Mouse (Mus musculus) stomach, embryonic 14.5 days (tissue): ENCODE data around the gene Zmat5. TPM values are rescaled to one million over a fixed set of nuclear protein-coding genes. Genes with fewer than 3 reads are reported as not detected.
A peak's percentile ranks its signal among the peaks of the same experiment; 100 is the strongest.

Experiments
- ATAC-seq: fragments of 200-750 bp; cut with Nextera tagmentation; 2 replicates; pipeline ENCODE4 v1.8.0; 2017; ENCODE audit warnings: low read depth, moderate TSS enrichment; ENCODE audit not compliant: insufficient number of reproducible peaks, insufficient read depth, low FRiP score
- H3K27ac ChIP-seq: fragments of 300-500 bp; sonication (generic); 2 replicates; pipeline ENCODE4 v1.5.1; 2014; ENCODE audit warnings: mild to moderate bottlenecking, low read length, moderate library complexity, mixed read lengths
- H3K27me3 ChIP-seq: fragments of 300-500 bp; sonication (generic); 2 replicates; pipeline ENCODE4 v1.6.1; 2014; ENCODE audit warnings: low read length, control low read depth, mixed read lengths; ENCODE audit not compliant: control insufficient read depth, insufficient read depth
- H3K36me3 ChIP-seq: fragments of 300-500 bp; sonication (generic); 2 replicates; pipeline ENCODE4 v1.6.1; 2014; ENCODE audit warnings: mild to moderate bottlenecking, control low read depth, low read length, moderate library complexity, mixed read lengths; ENCODE audit not compliant: control insufficient read depth, insufficient read depth
- H3K4me1 ChIP-seq: fragments of 300-500 bp; sonication (generic); 2 replicates; pipeline ENCODE4 v1.6.1; 2014; ENCODE audit warnings: low read length, control low read depth, mixed read lengths; ENCODE audit not compliant: control insufficient read depth, insufficient read depth
- H3K4me2 ChIP-seq: fragments of 300-500 bp; sonication (generic); replicated peaks from 2 replicates; pipeline ENCODE4 v1.6.1; 2014; ENCODE audit warnings: low read depth, low read length, control low read depth
- H3K4me3 ChIP-seq: fragments of 300-500 bp; sonication (generic); 2 replicates; pipeline ENCODE4 v1.5.1; 2014; ENCODE audit warnings: low read depth, low read length, control low read depth
- H3K9ac ChIP-seq: fragments of 300-500 bp; sonication (generic); replicated peaks from 2 replicates; pipeline ENCODE4 v1.6.1; 2014; ENCODE audit warnings: low read depth, mild to moderate bottlenecking, control low read depth, low read length, moderate library complexity, mixed read lengths
- H3K9me3 ChIP-seq: fragments of 300-500 bp; sonication (generic); 2 replicates; pipeline ENCODE4 v1.6.1; 2016; ENCODE audit warnings: low read depth, low read length, control low read depth; ENCODE audit not compliant: control insufficient read depth
- WGBS: fragments of 180-500 bp; shearing (Covaris S2); extraction: QIAGEN DNeasy Blood & Tissue Kit; methylation state at CpG from one replicate; pipeline ENCODE4 v1.1.7; 2014; 5-methylcytosine and 5-hydroxymethylcytosine counted together
- polyA plus RNA-seq: library from polyadenylated mRNA; unstranded; fragments of >200 nt; fragmentation: Nextera tagmentation; extraction: Ambion mirVana; gene quantifications from 2 replicates; pipeline ENCODE4 v1.2.1, GENCODE M21; 2014

Gene Zmat5
- polyA plus RNA-seq, result 67.3 and 68.4 TPM in 2 replicates

DNA sequence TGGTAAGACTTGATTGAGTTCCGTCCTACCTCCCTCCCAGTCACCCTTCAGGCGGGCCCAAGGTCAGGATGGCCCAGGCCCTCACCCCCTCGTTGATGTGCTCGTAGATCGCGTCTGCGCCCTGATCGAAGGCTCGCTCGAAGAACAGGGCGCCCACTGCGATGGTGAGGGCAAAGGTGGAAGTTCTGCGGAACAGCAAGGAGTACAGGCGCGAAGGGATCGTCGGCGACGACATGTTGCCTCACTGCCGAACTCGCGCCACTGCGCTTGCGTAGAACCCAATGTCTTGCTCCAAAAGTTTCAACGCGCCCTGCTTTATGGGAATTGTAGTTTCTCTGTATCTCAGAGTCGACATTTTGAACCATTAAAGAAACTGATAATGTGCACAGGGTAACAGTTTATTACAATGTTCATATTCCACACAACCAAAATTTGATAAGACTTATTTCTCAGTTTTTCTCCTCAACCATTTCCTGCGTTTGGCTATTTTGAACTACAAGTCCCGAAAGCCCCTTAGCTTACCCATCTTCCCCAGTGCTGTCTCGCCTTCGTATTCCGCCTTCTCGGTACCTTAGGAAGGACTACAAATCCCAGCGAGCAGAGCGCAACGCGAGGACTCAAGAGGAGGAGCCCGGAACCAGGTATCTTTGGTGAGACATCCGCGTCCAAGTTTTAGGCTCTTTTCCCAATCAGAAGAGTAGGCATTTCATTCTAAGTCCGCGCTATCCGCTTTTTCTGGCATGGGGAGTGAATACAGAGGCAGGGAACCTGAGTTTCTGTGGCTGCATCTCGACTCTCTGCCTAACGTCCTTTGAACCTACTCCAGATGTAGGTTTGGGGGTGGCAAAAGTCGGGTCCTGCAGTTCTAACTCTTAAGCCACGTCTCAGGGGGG, at the start of gene Zmat5, which contains the start of gene Uqcr10:
Gene Zmat5, plus strand, starts transcription at position 607 of the 893 bp plus-strand sequence.
Gene Uqcr10, minus strand, starts transcription at position 271 of the 893 bp plus-strand sequence.
- Histone ChIP-seq H3K4me1 (peaks cover 11% of the 10 kb centered on the region), H3K9ac (peak within 1 kb of the TSS; percentile 87), H3K27ac (peak within 1 kb of the TSS; percentile 45; the same call in 1 of the 2 replicates), H3K36me3 (peaks cover 18% of the 10 kb centered on the region), H3K9me3 (no peaks in the 10 kb centered on the region), H3K27me3 (no peaks in the 10 kb centered on the region), H3K4me3 (peak within 1 kb of the TSS; percentile 80), H3K4me2 (peak within 1 kb of the TSS; percentile 80)
- peak; percentile 97 for ATAC-seq
- WGBS, result under 1% methylated on average over 47 of the region's 47 CpGs

DNA sequence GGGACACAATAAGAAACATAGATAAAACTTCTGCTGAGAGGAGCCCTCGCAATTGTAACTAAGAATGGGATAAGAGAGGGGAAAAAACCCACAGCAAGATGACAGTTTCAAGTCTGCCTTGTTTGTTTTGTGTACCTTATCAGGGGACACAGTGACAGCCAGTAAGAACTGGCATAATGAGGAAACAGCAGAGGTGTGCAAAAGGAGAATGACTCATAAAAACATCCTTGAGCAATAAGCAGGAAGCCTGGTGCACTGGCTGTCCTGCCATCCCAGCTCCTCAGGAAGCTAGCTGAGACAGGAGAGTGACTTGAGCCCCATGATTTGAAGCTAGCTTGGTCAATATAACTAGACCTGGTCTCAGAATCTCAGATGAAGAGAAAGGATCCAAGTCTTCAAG, 44.7 kb upstream of the Zmat5 start:
- Histone ChIP-seq H3K4me2 (no peak overlapping the region), H3K27me3 (no peaks in the 10 kb centered on the region), H3K9me3 (no peaks in the 10 kb centered on the region), H3K36me3 (peaks cover 25% of the 10 kb centered on the region), H3K4me1 (no peaks in the 10 kb centered on the region), H3K4me3 (no peak overlapping the region), H3K9ac (no peak overlapping the region), H3K27ac (no peak overlapping the region)
- WGBS, result 78% methylated on average over 1 of the region's 1 CpGs
- no peak for ATAC-seq

DNA sequence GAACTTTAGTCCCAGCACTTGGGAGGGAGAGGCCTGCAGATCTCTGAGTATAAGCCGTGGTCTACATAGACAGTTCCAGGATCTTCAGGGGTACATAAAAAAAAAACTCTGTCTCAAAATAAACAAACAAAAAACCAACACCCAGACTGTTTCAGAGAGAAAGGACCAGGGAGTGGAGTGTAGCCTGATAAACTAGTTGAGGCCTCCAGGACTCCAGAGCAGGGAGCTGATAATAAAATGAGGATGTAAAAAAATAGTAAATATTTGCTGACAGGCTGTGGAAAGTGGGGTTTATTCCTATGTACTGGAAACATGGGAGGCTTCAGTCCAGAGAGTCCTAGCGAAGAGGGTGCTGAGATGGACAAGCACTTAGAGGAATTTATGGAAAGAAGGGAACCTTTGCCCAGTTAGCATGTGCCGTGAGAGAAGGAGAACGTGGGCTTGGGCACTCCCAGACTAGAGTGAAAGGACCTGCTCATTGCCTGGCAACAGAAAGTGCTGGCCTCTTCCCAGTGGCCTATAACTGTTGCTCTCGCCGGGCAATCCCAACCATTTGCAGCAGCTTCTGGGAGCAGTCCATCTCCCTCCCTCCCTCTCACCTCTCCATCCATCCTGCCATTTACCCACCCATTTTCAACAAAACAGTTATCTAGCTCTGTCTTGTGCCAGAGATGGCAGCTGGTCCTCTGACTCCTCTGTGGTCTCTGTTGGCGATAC, 44.0 kb upstream of the Zmat5 start:
- no peak overlapping the region for H3K4me3 ChIP-seq
- H3K4me2 ChIP-seq, result no peak overlapping the region
- no peaks in the 10 kb centered on the region for H3K9me3 ChIP-seq
- H3K9ac ChIP-seq, result no peak overlapping the region
- WGBS, result 83% methylated on average over 7 of the region's 7 CpGs
- no peak for ATAC-seq
- no peaks in the 10 kb centered on the region for H3K4me1 ChIP-seq
- no peak overlapping the region for H3K27ac ChIP-seq
- H3K27me3 ChIP-seq, result no peaks in the 10 kb centered on the region
- H3K36me3 ChIP-seq, result peaks cover 25% of the 10 kb centered on the region

DNA sequence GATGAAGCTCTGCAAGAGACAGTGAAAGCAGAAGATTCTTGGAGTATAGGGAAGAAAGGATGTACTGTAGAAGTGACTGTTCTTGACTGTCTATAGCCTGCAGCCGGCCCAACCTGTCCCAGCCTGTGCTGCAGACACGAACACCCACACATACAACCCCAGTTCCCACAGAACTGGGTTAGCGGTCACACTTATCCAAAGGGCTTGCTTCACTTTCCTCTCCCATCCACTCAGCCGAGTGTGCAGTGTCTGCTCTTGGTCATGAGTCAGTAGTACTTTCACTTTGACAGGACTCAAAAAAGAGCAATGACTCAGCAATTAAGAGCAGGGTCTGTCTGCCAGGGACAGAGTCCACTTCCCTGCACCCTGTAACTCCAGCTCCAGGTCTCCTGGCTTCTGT, 43.2 kb upstream of the Zmat5 start:
- no peaks in the 10 kb centered on the region for H3K4me1 ChIP-seq
- H3K4me3 ChIP-seq, result no peak overlapping the region
- no peaks in the 10 kb centered on the region for H3K9me3 ChIP-seq
- H3K27me3 ChIP-seq, result no peaks in the 10 kb centered on the region
- peaks cover 22% of the 10 kb centered on the region for H3K36me3 ChIP-seq
- 77% methylated on average over 4 of the region's 4 CpGs for WGBS
- no peak overlapping the region for H3K27ac ChIP-seq
- H3K4me2 ChIP-seq, result no peak overlapping the region
- H3K9ac ChIP-seq, result no peak overlapping the region
- ATAC-seq, result no peak

DNA sequence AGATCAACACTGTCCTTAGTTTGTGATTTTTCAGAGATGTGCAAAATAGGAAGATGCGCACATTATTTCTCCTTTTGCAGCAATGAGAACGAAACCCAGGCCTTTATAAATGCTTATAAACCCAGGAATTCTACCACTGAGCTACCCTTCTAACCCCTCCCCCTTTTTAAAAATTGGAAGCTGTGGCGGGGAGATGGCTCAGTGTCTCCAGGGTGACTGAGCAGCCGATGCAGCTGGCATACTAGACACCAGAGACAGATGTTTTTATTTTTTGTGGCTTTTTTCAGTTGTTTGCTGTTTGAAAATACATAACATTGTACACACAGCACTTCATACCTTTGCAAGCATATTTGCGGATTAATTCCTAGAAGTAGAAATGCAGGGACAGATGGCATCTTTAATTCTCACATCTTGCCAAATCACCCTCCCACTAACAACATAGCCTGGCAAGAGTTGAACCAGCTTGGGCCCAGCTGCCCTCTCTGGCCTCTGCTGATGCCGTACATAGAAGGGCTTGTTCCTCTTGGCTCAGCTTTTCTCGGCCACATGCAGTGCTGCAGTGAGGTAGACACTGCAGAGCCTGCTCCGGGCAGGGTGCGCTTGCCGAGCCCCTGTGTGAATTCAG, 42.5 kb upstream of the Zmat5 start:
- ATAC-seq, result no peak
- no peak overlapping the region for H3K4me2 ChIP-seq
- 87% methylated on average over 10 of the region's 10 CpGs for WGBS
- no peak overlapping the region for H3K9ac ChIP-seq
- H3K36me3 ChIP-seq, result peaks cover 22% of the 10 kb centered on the region
- H3K4me3 ChIP-seq, result no peak overlapping the region
- H3K27me3 ChIP-seq, result no peaks in the 10 kb centered on the region
- H3K9me3 ChIP-seq, result 0 out of 2 replicates have a peak, but pooled peaks cover under 1% of the 10 kb centered on the region
- H3K4me1 ChIP-seq, result no peaks in the 10 kb centered on the region
- no peak overlapping the region for H3K27ac ChIP-seq

DNA sequence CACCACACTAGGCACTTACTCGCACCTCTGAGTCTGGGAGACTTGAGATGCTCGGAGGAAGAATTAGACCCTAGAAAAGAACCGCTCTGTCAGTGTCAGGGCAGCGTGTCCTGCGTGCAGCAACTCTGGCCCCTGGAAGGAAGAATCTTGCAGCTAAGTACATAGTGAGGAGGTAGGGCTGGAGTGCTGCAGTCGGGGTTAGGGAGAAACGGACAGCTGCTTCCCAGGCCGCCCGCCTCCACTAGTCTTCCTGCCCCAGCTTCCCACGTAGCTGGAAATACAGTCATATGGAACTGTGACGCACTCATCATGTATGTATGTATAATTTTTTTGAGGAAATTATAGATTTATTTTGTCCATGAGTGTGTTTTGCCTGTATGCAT, 42.0 kb upstream of the Zmat5 start:
- Histone ChIP-seq H3K27me3 (no peaks in the 10 kb centered on the region), H3K9ac (no peak overlapping the region), H3K4me3 (no peak overlapping the region), H3K36me3 (peaks cover 22% of the 10 kb centered on the region), H3K4me2 (no peak overlapping the region), H3K9me3 (0 out of 2 replicates have a peak, but pooled peaks cover 3% of the 10 kb centered on the region), H3K27ac (no peak overlapping the region), H3K4me1 (no peaks in the 10 kb centered on the region)
- WGBS, result 90% methylated on average over 11 of the region's 11 CpGs
- no peak for ATAC-seq

DNA sequence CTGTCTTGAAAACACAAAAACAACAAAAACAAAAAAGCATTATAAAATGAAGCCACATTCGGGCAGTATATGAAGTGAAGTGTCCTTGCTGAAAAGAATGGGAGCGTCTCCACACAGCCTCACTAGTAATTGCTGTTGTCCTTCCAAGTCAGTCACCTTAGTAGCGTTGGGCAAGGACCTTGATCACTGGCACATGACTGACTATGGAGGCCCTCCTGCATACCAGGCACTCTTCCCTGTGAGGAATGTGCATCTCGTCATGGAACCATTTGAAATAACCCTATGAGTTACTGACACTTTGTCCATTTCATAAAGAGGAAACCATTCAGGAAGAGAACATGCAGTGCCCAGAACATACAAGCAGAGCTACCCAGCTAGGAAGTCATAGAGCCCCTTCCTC, 32.7 kb upstream of the Zmat5 start:
- Histone ChIP-seq H3K9me3 (0 out of 2 replicates have a peak, but pooled peaks cover 3% of the 10 kb centered on the region), H3K36me3 (peaks cover 13% of the 10 kb centered on the region), H3K4me2 (no peak overlapping the region), H3K27ac (no peak overlapping the region), H3K4me1 (no peaks in the 10 kb centered on the region), H3K27me3 (no peaks in the 10 kb centered on the region), H3K4me3 (no peak overlapping the region), H3K9ac (no peak overlapping the region)
- 86% methylated on average over 4 of the region's 4 CpGs for WGBS
- ATAC-seq, result no peak

DNA sequence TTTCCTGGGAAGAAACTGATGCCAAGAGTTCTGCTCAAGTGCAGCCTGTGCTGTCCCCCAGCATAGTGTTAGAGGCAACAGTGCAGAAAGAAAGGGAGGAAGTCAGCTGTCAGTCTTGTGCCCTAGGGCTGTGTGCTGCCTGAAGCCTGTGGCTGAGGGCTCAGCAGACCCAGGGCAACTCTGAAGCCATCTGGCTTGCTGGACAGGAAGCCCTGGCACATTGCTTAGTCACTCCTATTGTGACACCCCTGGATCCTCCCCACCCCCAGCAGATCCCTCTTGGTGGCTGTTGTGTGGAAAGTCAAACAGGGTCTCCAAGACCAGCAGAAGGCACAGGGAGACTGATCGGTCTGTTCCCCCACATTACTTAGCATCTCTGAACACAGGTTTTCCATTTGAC, 29.9 kb upstream of the Zmat5 start:
- Histone ChIP-seq H3K36me3 (peaks cover 15% of the 10 kb centered on the region), H3K4me3 (no peak overlapping the region), H3K4me2 (no peak overlapping the region), H3K9me3 (no peaks in the 10 kb centered on the region), H3K27ac (peak overlapping the region; percentile 72), H3K27me3 (no peaks in the 10 kb centered on the region), H3K9ac (no peak overlapping the region), H3K4me1 (no peaks in the 10 kb centered on the region)
- WGBS, result 75% methylated on average over 1 of the region's 1 CpGs
- no peak for ATAC-seq
